Mouse (Mus musculus) frontal cortex, adult 2 months (tissue): ENCODE data around the gene Gm28710. TPM values are rescaled to one million over a fixed set of nuclear protein-coding genes. Genes with fewer than 3 reads are reported as not detected.

Experiments used
- DNase-seq, 2 experiments: peaks; one replicate each; pipeline ENCODE4 v3.0.0; 2022; ENCODE audit warnings: low spot score in 1 of 2; ENCODE audit errors: extremely low spot score in 1 of 2
- polyA plus RNA-seq: library from polyadenylated mRNA; depleted of rRNA; stranded (reverse); fragments of >200 nt; gene quantifications from 2 replicates; pipeline ENCODE4 v1.2.3, GENCODE M21; 2012; rRNA removed

Gene Gm28710
- not detected in 2 replicates for polyA plus RNA-seq

GRCm38 (mm10) chr5:16791243-16791860 lies at the start of gene Gm28710:
Gene Gm28710, plus strand, starts transcription at chr5:16791810.
- no peak for DNase-seq

- DNase-seq: no peak
Observed at GRCm38 (mm10) chr5:16777176-16777575, 14.4 kb upstream of the Gm28710 start.

- no peak for DNase-seq
Observed at GRCm38 (mm10) chr5:16778610-16779172, 12.9 kb upstream of the Gm28710 start.

GRCm38 (mm10) chr5:16785627-16786026 lies 6.0 kb upstream of the Gm28710 start:
- DNase-seq: no peak

GRCm38 (mm10) chr5:16794972-16795371 lies 3.4 kb downstream of the Gm28710 start:
- peak; percentile 8 to 58 for DNase-seq

- no peak for DNase-seq
Observed at GRCm38 (mm10) chr5:16802726-16803125, 11.1 kb downstream of the Gm28710 start.

GRCm38 (mm10) chr5:16838991-16839390 lies 47.4 kb downstream of the Gm28710 start:
- DNase-seq: no peak

GRCm38 (mm10) chr5:16869309-16869915 lies 77.8 kb downstream of the Gm28710 start:
- DNase-seq: peak; percentile 32 to 83

- DNase-seq: peak in 1 of 2 experiments; percentile 23
Observed at GRCm38 (mm10) chr5:16894161-16894560, 102.6 kb downstream of the Gm28710 start.

- no peak for DNase-seq
Observed at GRCm38 (mm10) chr5:16919791-16920190, 128.2 kb downstream of the Gm28710 start.

GRCm38 (mm10) chr5:16922473-16922872 lies 130.9 kb downstream of the Gm28710 start:
- DNase-seq: peak in 1 of 2 experiments; percentile 17

Other genes with a start within 250 kb of the Gm28710 start
- 3.8 and 5.1 TPM in 2 replicates for gene Hgf, start 238.3 kb upstream of the Gm28710 start, polyA plus RNA-seq